Mouse (Mus musculus) lung, postnatal 0 days (tissue): ENCODE results near the gene Atp1a1.

Experiments used
- CTCF ChIP-seq: IDR thresholded peaks from 2 replicates; pipeline ENCODE4 v1.5.1; 2016; ENCODE audit warnings: antibody characterized with exemption, mild to moderate bottlenecking
- EP300 ChIP-seq: IDR thresholded peaks from 2 replicates; pipeline ENCODE4 v1.6.1; 2016; ENCODE audit warnings: antibody characterized with exemption, mild to moderate bottlenecking, control low read depth

GRCm38 (mm10) chr3:101572991-101573390, 31.5 kb downstream of the Atp1a1 start:
- TF ChIP-seq CTCF (no peak), EP300 (no peak)
